Comparison of ENCODE assay signal across 8 mouse cellular contexts in genomic region chr5:110363179-110363821, GRCm38 (mm10). TPM values are rescaled to one million over a fixed set of nuclear protein-coding genes. Genes with fewer than 3 reads are reported as not detected.
DNase-seq lines count a peak whose midpoint lies in the region; ATAC-seq and TF ChIP-seq lines count a peak whose summit lies in the region.
"Had no signal": no experiment of that assay in that cellular context is flagged by ENCODE, and none has a peak within 500 bp of the region (broad histone marks: within the 10 kb centered on the region; RNA-seq: fewer than 3 reads in every experiment).

No protein-coding gene starts in this region.

- H3K4me1 ChIP-seq in embryonic facial prominence, embryonic 10.5 days = peaks cover 21% of the 10 kb centered on the region
- peaks cover 10% of the 10 kb centered on the region for H3K4me1 ChIP-seq in limb, embryonic 11.5 days (ENCODE audit: control insufficient read depth, insufficient read depth, low read length)
- peaks cover 13% of the 10 kb centered on the region for H3K4me1 ChIP-seq in midbrain, embryonic 13.5 days (replicated peaks)
- peaks cover 6% of the 10 kb centered on the region for H3K4me1 ChIP-seq in spleen, adult 2 months (ENCODE audit: control insufficient read depth, insufficient read depth, insufficient read length)

- TF ChIP-seq CTCF in spleen, adult 2 months (IDR thresholded peaks at IDR 0.05; ENCODE audit: extremely low read depth, insufficient read depth, insufficient read length, insufficient replicate concordance) = peak; percentile 17; the same call in 1 of the 2 replicates

- peaks cover 37% of the 10 kb centered on the region for H3K27me3 ChIP-seq in embryonic facial prominence, embryonic 10.5 days (replicated peaks; ENCODE audit: low read depth, poor library complexity, severe bottlenecking)
- H3K27me3 ChIP-seq in limb, embryonic 11.5 days (ENCODE audit: control insufficient read depth, insufficient read depth, low read length) = no peaks in the 10 kb centered on the region
- H3K27me3 ChIP-seq in midbrain, embryonic 13.5 days = peaks cover 21% of the 10 kb centered on the region
- no peaks in the 10 kb centered on the region for H3K27me3 ChIP-seq in spleen, adult 2 months (ENCODE audit: control insufficient read depth, insufficient read depth, low read length)

- ATAC-seq in limb, embryonic 11.5 days (ENCODE audit: insufficient number of reproducible peaks, low FRiP score, low TSS enrichment, low read depth) = peak; percentile 76
- peak; percentile 83 for ATAC-seq in midbrain, embryonic 13.5 days

- peak; percentile 90 to 93 for DNase-seq in adrenal gland, postnatal 36 days
- peak; percentile 88 for DNase-seq in embryonic facial prominence, embryonic 10.5 days (ENCODE audit: low spot score)
- peak; percentile 72 to 75 for DNase-seq in heart, adult 18-20 months
- DNase-seq in kidney, adult 11 months = peak; percentile 54
- DNase-seq in limb, embryonic 11.5 days (ENCODE audit: low spot score) = peak; percentile 86
- peak in 1 of 2 experiments; percentile 30 for DNase-seq in spleen, adult 2 months (ENCODE audit: low read depth in 1 of 2, low spot score in 2 of 2)

- TF ChIP-seq POLR2A in spleen, adult 2 months (IDR thresholded peaks at IDR 0.05; ENCODE audit: low read depth, low read length) = no peak

- 1% methylated on average over 72 of the region's 72 CpGs for WGBS in embryonic facial prominence, embryonic 10.5 days
- 1% methylated on average over 72 of the region's 72 CpGs for WGBS in limb, embryonic 11.5 days
- 1% methylated on average over 66 of the region's 72 CpGs for WGBS in midbrain, embryonic 13.5 days
- WGBS in spleen, adult 2 months = 12% methylated on average over 72 of the region's 72 CpGs

- peak overlapping the region; percentile 65 for H3K4me3 ChIP-seq in embryonic facial prominence, embryonic 10.5 days
- peak overlapping the region; percentile 39 for H3K4me3 ChIP-seq in limb, embryonic 11.5 days (ENCODE audit: low read depth, low read length)
- H3K4me3 ChIP-seq in midbrain, embryonic 13.5 days (replicated peaks) = peak overlapping the region; percentile 45
- H3K4me3 ChIP-seq in spleen, adult 2 months (ENCODE audit: extremely low read depth, insufficient read depth, insufficient read length) = peak overlapping the region; percentile 48; the same call in 1 of the 2 replicates
- H3K4me3 ChIP-seq: myocyte had no signal

- H3K4me2 ChIP-seq in limb, embryonic 11.5 days (ENCODE audit: low read depth, severe bottlenecking) = peak overlapping the region; percentile 92
- H3K4me2 ChIP-seq in midbrain, embryonic 13.5 days (replicated peaks) = peak overlapping the region; percentile 79

- H3K36me3 ChIP-seq in embryonic facial prominence, embryonic 10.5 days (replicated peaks) = peaks cover 48% of the 10 kb centered on the region
- peaks cover 8% of the 10 kb centered on the region; the same call in 1 of the 2 replicates for H3K36me3 ChIP-seq in limb, embryonic 11.5 days (ENCODE audit: control insufficient read depth, insufficient read depth, low read length)
- H3K36me3 ChIP-seq in midbrain, embryonic 13.5 days = peaks cover 35% of the 10 kb centered on the region
- no peaks in the 10 kb centered on the region for H3K36me3 ChIP-seq in spleen, adult 2 months (ENCODE audit: control insufficient read depth, insufficient read depth, low read length)

- H3K9me3 ChIP-seq in embryonic facial prominence, embryonic 10.5 days = no peaks in the 10 kb centered on the region
- H3K9me3 ChIP-seq in limb, embryonic 11.5 days (ENCODE audit: control insufficient read depth, low read length) = no peaks in the 10 kb centered on the region
- no peaks in the 10 kb centered on the region for H3K9me3 ChIP-seq in midbrain, embryonic 13.5 days

- peak overlapping the region; percentile 58 for H3K9ac ChIP-seq in limb, embryonic 11.5 days (ENCODE audit: low read length)
- peak overlapping the region; percentile 68 for H3K9ac ChIP-seq in midbrain, embryonic 13.5 days (replicated peaks)

- H3K27ac ChIP-seq in embryonic facial prominence, embryonic 10.5 days (replicated peaks) = peak overlapping the region; percentile 65
- no peak overlapping the region for H3K27ac ChIP-seq in limb, embryonic 11.5 days (replicated peaks; ENCODE audit: low read depth, low read length)
- H3K27ac ChIP-seq in midbrain, embryonic 13.5 days = peak overlapping the region; percentile 47
- no peak overlapping the region for H3K27ac ChIP-seq in spleen, adult 2 months (ENCODE audit: insufficient read depth, low read length)

RNA-seq across cellular contexts. Expression of gene Lrcol1, which starts 18.8 kb away (rescaled TPM):
- total RNA-seq in adrenal gland, postnatal 36 days (2021) = not detected
- polyA plus RNA-seq in embryonic facial prominence, embryonic 10.5 days (2016; fragmentation: Nextera tagmentation; extraction: Ambion mirVana) = not detected in 2 replicates
- total RNA-seq in heart, adult 18-20 months (2021) = not detected
- polyA plus RNA-seq in limb, embryonic 11.5 days (2014; fragmentation: Nextera tagmentation; extraction: Ambion mirVana) = not detected in 2 replicates
- polyA plus RNA-seq in midbrain, embryonic 13.5 days (2015; fragmentation: Nextera tagmentation; extraction: Ambion mirVana) = not detected in 2 replicates
- polyA plus RNA-seq in spleen, adult 2 months (2012; rRNA removed) = not detected in 2 replicates
- polyA plus RNA-seq: myocyte had no signal

RNA-seq across cellular contexts. Expression of gene P2rx2, which starts 20.3 kb away (rescaled TPM):
- total RNA-seq in adrenal gland, postnatal 36 days (2021) = under 1 TPM; 0.17 to 0.30 TPM
- 0.87 and 0.95 TPM in 2 replicates for polyA plus RNA-seq in embryonic facial prominence, embryonic 10.5 days (2016; fragmentation: Nextera tagmentation; extraction: Ambion mirVana)
- total RNA-seq in heart, adult 18-20 months (2021) = not detected
- polyA plus RNA-seq in limb, embryonic 11.5 days (2014; fragmentation: Nextera tagmentation; extraction: Ambion mirVana) = 0.56 and 0.72 TPM in 2 replicates
- polyA plus RNA-seq in midbrain, embryonic 13.5 days (2015; fragmentation: Nextera tagmentation; extraction: Ambion mirVana) = 3.2 and 3.8 TPM in 2 replicates
- 0.33 and 0.41 TPM in 2 replicates for polyA plus RNA-seq in spleen, adult 2 months (2012; rRNA removed)

Comparison
In these comparisons a context has a peak if more than half of its experiments do, and no peak if none do; other contexts are left out.
1. H3K27ac ChIP-seq: peak in embryonic facial prominence, embryonic 10.5 days (single experiment) and midbrain, embryonic 13.5 days (single experiment); none in limb, embryonic 11.5 days (single experiment) and spleen, adult 2 months (single experiment).
2. Peak in every context shown above with its lines, with median percentiles within 50 percentile points of each other: H3K4me3 ChIP-seq.